Comparison of ENCODE assay signal across 19 mouse cellular contexts in the genomic region with DNA sequence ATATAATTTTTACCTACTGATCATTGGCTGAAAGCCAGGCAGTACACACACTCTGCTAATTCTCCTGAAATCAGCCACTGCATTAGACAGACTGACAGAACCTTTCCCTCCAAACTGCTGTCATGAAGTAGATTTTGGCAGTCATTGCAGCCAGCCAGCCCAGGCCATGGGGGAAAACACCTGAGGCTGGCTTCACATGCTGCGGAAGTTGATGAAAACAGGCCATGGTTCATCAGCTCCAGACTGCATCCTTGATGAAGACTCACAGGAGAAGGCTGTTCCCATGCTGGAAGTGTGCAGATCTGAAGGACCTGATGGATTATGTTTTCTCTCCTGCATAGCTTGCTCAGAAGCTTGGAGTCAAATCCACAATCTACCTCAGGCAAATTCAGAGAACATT.
A peak's percentile ranks its signal among the peaks of the same experiment; 100 is the strongest.
DNase-seq lines count a peak whose midpoint lies in the region; ATAC-seq lines count a peak whose summit lies in the region.
"Had no signal": no experiment of that assay in that cellular context is flagged by ENCODE, and none has a peak within 500 bp of the region (broad histone marks: within the 10 kb centered on the region; RNA-seq: fewer than 3 reads in every experiment).

No protein-coding gene starts in this region.

- H3K9ac ChIP-seq in hindbrain, embryonic 15.5 days, result no peak overlapping the region
- no peak overlapping the region for H3K9ac ChIP-seq in hindbrain, embryonic 13.5 days
- H3K9ac ChIP-seq in midbrain, embryonic 11.5 days (ENCODE audit: low read length), result no peak overlapping the region
- no peak overlapping the region for H3K9ac ChIP-seq in midbrain, embryonic 13.5 days (replicated peaks)
- H3K9ac ChIP-seq: forebrain, embryonic 13.5 days; forebrain, postnatal 0 days; heart, embryonic 12.5 days; hindbrain, embryonic 14.5 days had no signal

- DNase-seq in cerebellum, adult 9-11 months, result peak; percentile 4
- peak; percentile 8 for DNase-seq in midbrain, embryonic 11.5 days (ENCODE audit: low spot score, missing footprints)
- no peak for DNase-seq in spleen, adult 18-20 months
- DNase-seq: adrenal gland, adult 8-10 months; adrenal gland, postnatal 36 days; cerebellum, adult 11-12 months; cerebellum, adult 9-10 months; gastrocnemius, postnatal 14 days; heart, postnatal 36 days; kidney, adult 11 months; kidney, adult 9 months had no signal

- no peaks in the 10 kb centered on the region for H3K36me3 ChIP-seq in hindbrain, embryonic 15.5 days
- H3K36me3 ChIP-seq in hindbrain, embryonic 13.5 days, result no peaks in the 10 kb centered on the region
- no peaks in the 10 kb centered on the region for H3K36me3 ChIP-seq in midbrain, embryonic 11.5 days (ENCODE audit: control insufficient read depth, insufficient read depth, low read length)
- no peaks in the 10 kb centered on the region for H3K36me3 ChIP-seq in midbrain, embryonic 13.5 days
- H3K36me3 ChIP-seq: heart, embryonic 12.5 days had no signal

- ATAC-seq in cerebellum, adult (ENCODE audit: insufficient number of reproducible peaks, low FRiP score, low TSS enrichment), result no peak
- ATAC-seq in hindbrain, embryonic 15.5 days (ENCODE audit: low FRiP score, low read depth), result peak; percentile 78
- no peak for ATAC-seq in hindbrain, embryonic 13.5 days (ENCODE audit: low FRiP score)
- no peak for ATAC-seq in midbrain, embryonic 11.5 days (ENCODE audit: low FRiP score)
- no peak for ATAC-seq in midbrain, embryonic 13.5 days
- ATAC-seq: forebrain, embryonic 13.5 days had no signal

- 59% methylated on average over 1 of the region's 1 CpGs for WGBS in hindbrain, embryonic 15.5 days
- 77% methylated on average over 1 of the region's 1 CpGs for WGBS in hindbrain, embryonic 13.5 days
- WGBS in midbrain, embryonic 11.5 days, result 91% methylated on average over 1 of the region's 1 CpGs
- WGBS in midbrain, embryonic 13.5 days, result 92% methylated on average over 1 of the region's 1 CpGs

- no peak overlapping the region for H3K27ac ChIP-seq in hindbrain, embryonic 15.5 days (replicated peaks)
- H3K27ac ChIP-seq in hindbrain, embryonic 13.5 days, result no peak overlapping the region
- H3K27ac ChIP-seq in midbrain, embryonic 11.5 days (ENCODE audit: low read depth, low read length), result no peak overlapping the region
- no peak overlapping the region for H3K27ac ChIP-seq in midbrain, embryonic 13.5 days
- H3K27ac ChIP-seq: forebrain, embryonic 13.5 days; hindbrain, embryonic 14.5 days had no signal

- no peak overlapping the region for H3K4me2 ChIP-seq in hindbrain, embryonic 15.5 days
- H3K4me2 ChIP-seq in hindbrain, embryonic 13.5 days, result no peak overlapping the region
- no peak overlapping the region for H3K4me2 ChIP-seq in midbrain, embryonic 11.5 days
- H3K4me2 ChIP-seq in midbrain, embryonic 13.5 days (replicated peaks), result no peak overlapping the region
- H3K4me2 ChIP-seq: forebrain, embryonic 13.5 days; hindbrain, embryonic 14.5 days had no signal

- H3K27me3 ChIP-seq in hindbrain, embryonic 15.5 days, result no peaks in the 10 kb centered on the region
- H3K27me3 ChIP-seq in hindbrain, embryonic 13.5 days, result no peaks in the 10 kb centered on the region
- no peaks in the 10 kb centered on the region for H3K27me3 ChIP-seq in midbrain, embryonic 11.5 days (ENCODE audit: control insufficient read depth, insufficient read depth, low read length)
- H3K27me3 ChIP-seq in midbrain, embryonic 13.5 days, result no peaks in the 10 kb centered on the region
- H3K27me3 ChIP-seq: forebrain, embryonic 13.5 days; heart, embryonic 12.5 days had no signal

- no peaks in the 10 kb centered on the region for H3K4me1 ChIP-seq in hindbrain, embryonic 15.5 days (replicated peaks)
- no peaks in the 10 kb centered on the region for H3K4me1 ChIP-seq in hindbrain, embryonic 13.5 days (replicated peaks)
- no peaks in the 10 kb centered on the region for H3K4me1 ChIP-seq in midbrain, embryonic 11.5 days (ENCODE audit: control insufficient read depth, insufficient read depth, low read length)
- no peaks in the 10 kb centered on the region for H3K4me1 ChIP-seq in midbrain, embryonic 13.5 days (replicated peaks)
- H3K4me1 ChIP-seq: forebrain, embryonic 13.5 days had no signal

- no peak overlapping the region for H3K4me3 ChIP-seq in hindbrain, embryonic 15.5 days
- H3K4me3 ChIP-seq in hindbrain, embryonic 13.5 days, result no peak overlapping the region
- H3K4me3 ChIP-seq in midbrain, embryonic 11.5 days (ENCODE audit: low read depth, low read length), result no peak overlapping the region
- no peak overlapping the region for H3K4me3 ChIP-seq in midbrain, embryonic 13.5 days (replicated peaks)
- H3K4me3 ChIP-seq: forebrain, embryonic 13.5 days; heart, embryonic 12.5 days had no signal

- H3K9me3 ChIP-seq in hindbrain, embryonic 15.5 days, result no peaks in the 10 kb centered on the region
- no peaks in the 10 kb centered on the region for H3K9me3 ChIP-seq in hindbrain, embryonic 13.5 days
- H3K9me3 ChIP-seq in midbrain, embryonic 11.5 days (ENCODE audit: control insufficient read depth, low read length), result no peaks in the 10 kb centered on the region
- H3K9me3 ChIP-seq in midbrain, embryonic 13.5 days, result no peaks in the 10 kb centered on the region
- H3K9me3 ChIP-seq: forebrain, embryonic 13.5 days; heart, embryonic 12.5 days had no signal

Comparison
In these comparisons a context has a peak if more than half of its experiments do, and no peak if none do; other contexts are left out.
1. DNase-seq: peak in cerebellum, adult 9-11 months (single experiment) and midbrain, embryonic 11.5 days (single experiment); none in spleen, adult 18-20 months (0 of 2).